Mouse (Mus musculus) C2C12 (cell line): Measurements from ENCODE around the gene Dek. TPM values are rescaled to one million over a fixed set of nuclear protein-coding genes. Genes with fewer than 3 reads are reported as not detected.

Experiments
- H3K27me3 ChIP-seq: one replicate; pipeline ENCODE4 v1.6.1; 2011; ENCODE audit not compliant: control insufficient read depth, insufficient read depth, insufficient read length
- H3K36me3 ChIP-seq: one replicate; pipeline ENCODE4 v1.6.1; 2011; ENCODE audit not compliant: control insufficient read depth, insufficient read depth
- H3K4me3 ChIP-seq: one replicate; pipeline ENCODE4 v1.5.1; 2011; ENCODE audit warnings: mild to moderate bottlenecking, control low read depth; ENCODE audit not compliant: poor library complexity, insufficient read depth, severe bottlenecking
- H3K79me2 ChIP-seq: one replicate; pipeline ENCODE4 v1.6.1; 2011; ENCODE audit not compliant: control insufficient read depth, insufficient read depth
- H3K79me3 ChIP-seq: one replicate; pipeline ENCODE4 v1.6.1; 2011; ENCODE audit warnings: low read depth, control low read depth
- H3ac ChIP-seq: one replicate; pipeline ENCODE3; 2011; ENCODE audit warnings: low read depth; ENCODE audit not compliant: control insufficient read depth, insufficient read length
- CEBPB ChIP-seq: IDR thresholded peaks from one replicate; pipeline ENCODE4 v1.6.1; 2011; ENCODE audit warnings: low read depth, mild to moderate bottlenecking, control low read depth, moderate library complexity
- CTCF ChIP-seq: IDR thresholded peaks from one replicate; pipeline ENCODE4 v1.5.1; 2011; ENCODE audit not compliant: control insufficient read depth, insufficient read depth, insufficient read length
- FOSL1 ChIP-seq: IDR thresholded peaks from one replicate; pipeline ENCODE4 v1.8.0; 2011; ENCODE audit warnings: mild to moderate bottlenecking, low read length; ENCODE audit not compliant: poor library complexity, insufficient read depth, severe bottlenecking
- MAX ChIP-seq: IDR thresholded peaks from one replicate; pipeline ENCODE4 v1.6.1; 2011; ENCODE audit warnings: mild to moderate bottlenecking, control low read depth
- MYOD1 ChIP-seq: IDR thresholded peaks from one replicate; pipeline ENCODE4 v1.6.1; 2011; ENCODE audit warnings: low read depth; ENCODE audit not compliant: control insufficient read depth, insufficient read length
- MYOG ChIP-seq: IDR thresholded peaks from one replicate; pipeline ENCODE4 v1.6.1; 2011; ENCODE audit not compliant: control insufficient read depth, insufficient read length; ENCODE audit errors: extremely low read depth
- USF1 ChIP-seq: IDR thresholded peaks from one replicate; pipeline ENCODE4 v1.6.1; 2011; ENCODE audit warnings: low read depth, mild to moderate bottlenecking, control low read depth, moderate library complexity
- polyA plus RNA-seq: library from polyadenylated mRNA; unstranded; fragments of >200 nt; fragmentation: generic; extraction: Trizol; gene quantifications from one replicate; pipeline ENCODE4 v1.2.1, GENCODE M21; 2012; ENCODE audit warnings: missing spikeins

The Dek gene
- polyA plus RNA-seq, 1 experiment, result 34.9 TPM

DNA sequence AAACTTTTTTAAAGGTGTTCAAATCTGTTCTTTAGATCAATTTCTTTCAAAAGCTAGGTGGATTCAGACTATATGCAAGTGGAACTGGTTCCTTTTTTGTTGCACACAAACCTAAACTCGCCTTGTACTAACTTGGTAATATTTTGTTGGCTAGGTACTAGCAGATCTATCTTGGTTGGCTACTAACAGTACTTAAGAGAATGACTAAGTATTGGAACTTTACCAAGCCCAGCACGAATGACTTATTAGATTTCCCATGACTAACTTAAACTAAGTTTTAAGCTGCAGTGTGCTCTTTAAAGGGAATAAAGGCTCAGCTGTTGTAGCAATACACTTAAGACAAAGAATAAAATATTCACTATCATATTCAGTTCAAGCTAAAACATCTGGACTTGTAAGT lies 16.7 kb downstream of the Dek start:
- H3K79me2 ChIP-seq, result peaks cover 52% of the 10 kb centered on the region
- no peak overlapping the region for H3K4me3 ChIP-seq
- no peaks in the 10 kb centered on the region for H3K27me3 ChIP-seq
- H3K36me3 ChIP-seq, result peaks cover 96% of the 10 kb centered on the region
- no peak overlapping the region for H3ac ChIP-seq
- peaks cover 31% of the 10 kb centered on the region for H3K79me3 ChIP-seq
- no peak for TF ChIP-seq CTCF
- TF ChIP-seq USF1, result no peak
- no peak for TF ChIP-seq MYOD1
- TF ChIP-seq MYOG, result no peak

DNA sequence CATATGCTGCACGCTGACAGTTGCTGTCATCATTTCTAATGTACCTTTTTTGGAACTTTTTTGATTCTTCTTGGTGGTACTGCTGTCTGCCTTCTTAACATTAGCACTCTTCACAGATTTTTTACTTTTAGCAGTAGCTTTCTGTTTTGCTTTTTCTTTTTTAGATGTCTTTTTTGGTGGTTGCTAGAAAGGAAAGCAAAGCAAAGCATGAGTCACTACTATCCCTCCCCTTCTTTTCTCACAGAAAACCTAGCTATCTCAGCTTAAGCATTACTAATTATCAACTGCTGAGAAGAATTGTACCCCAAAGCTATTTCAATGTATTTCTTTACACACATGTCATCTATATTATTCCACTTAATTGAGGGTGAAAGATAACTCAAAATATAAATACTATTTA lies 17.6 kb downstream of the Dek start:
- Histone ChIP-seq H3K27me3 (no peaks in the 10 kb centered on the region), H3ac (no peak overlapping the region), H3K36me3 (peaks cover 95% of the 10 kb centered on the region), H3K79me3 (peaks cover 24% of the 10 kb centered on the region), H3K79me2 (peaks cover 44% of the 10 kb centered on the region), H3K4me3 (no peak overlapping the region)
- TF ChIP-seq CEBPB (no peak), MYOD1 (no peak), USF1 (no peak), CTCF (no peak), MAX (no peak), FOSL1 (no peak), MYOG (no peak)

DNA sequence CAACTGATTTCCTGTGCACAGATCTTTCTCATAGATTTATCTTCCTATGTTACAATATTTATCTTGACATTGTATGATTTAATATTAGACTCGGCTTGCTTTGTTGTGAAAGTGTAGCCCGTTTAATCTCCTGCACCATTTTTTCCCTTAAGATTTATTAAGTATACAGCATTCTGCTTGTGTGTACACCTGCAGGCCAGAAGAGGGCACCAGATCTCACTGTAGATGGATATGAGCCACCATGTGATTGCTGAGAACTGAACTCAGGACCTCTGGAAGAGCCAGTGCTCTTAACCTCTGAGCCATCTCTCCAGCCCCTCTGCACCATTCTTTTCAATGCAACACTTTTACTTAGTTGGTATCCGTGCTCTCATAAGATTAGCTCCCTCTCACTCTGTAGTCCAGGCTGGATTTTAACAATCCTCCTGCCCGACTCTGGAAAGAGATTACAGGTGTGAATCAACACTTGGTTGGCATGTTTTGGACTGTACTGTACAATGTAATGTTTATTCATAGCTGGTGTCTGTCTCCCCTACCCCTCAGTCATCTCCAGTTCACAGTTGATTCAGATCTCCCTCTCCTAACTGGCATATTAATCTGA lies 25.0 kb downstream of the Dek start:
- Histone ChIP-seq H3K27me3 (no peaks in the 10 kb centered on the region), H3K79me3 (no peaks in the 10 kb centered on the region), H3ac (no peak overlapping the region), H3K36me3 (peaks cover 47% of the 10 kb centered on the region), H3K79me2 (no peaks in the 10 kb centered on the region), H3K4me3 (no peak overlapping the region)
- TF ChIP-seq MAX (no peak), CEBPB (no peak), USF1 (no peak), FOSL1 (no peak), MYOG (no peak), CTCF (no peak), MYOD1 (no peak)

DNA sequence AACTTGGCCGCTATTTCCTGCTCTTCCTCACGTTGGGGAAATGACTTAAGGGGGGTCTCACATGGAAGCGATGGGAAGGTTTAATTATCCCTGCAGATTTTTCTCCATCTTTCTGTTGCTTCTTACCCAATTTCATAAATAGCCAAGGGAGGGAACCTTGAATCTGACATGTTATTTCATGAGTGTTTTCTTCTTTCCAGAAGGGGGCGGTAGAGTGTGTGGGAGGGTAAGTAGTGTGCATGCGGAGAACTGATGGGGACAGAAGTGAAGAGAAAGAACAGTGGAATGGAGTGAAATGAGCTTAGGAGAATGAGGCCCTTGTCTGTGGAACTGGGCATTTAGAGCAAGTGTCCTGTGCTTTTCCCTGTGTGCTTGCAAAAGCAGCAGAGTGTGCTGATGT lies 27.2 kb downstream of the Dek start:
- Histone ChIP-seq H3K36me3 (peaks cover 30% of the 10 kb centered on the region), H3K27me3 (no peaks in the 10 kb centered on the region), H3ac (no peak overlapping the region), H3K79me3 (no peaks in the 10 kb centered on the region), H3K4me3 (no peak overlapping the region), H3K79me2 (no peaks in the 10 kb centered on the region)
- TF ChIP-seq MAX (no peak), FOSL1 (no peak), MYOG (no peak), CEBPB (no peak), CTCF (no peak), MYOD1 (no peak), USF1 (no peak)

DNA sequence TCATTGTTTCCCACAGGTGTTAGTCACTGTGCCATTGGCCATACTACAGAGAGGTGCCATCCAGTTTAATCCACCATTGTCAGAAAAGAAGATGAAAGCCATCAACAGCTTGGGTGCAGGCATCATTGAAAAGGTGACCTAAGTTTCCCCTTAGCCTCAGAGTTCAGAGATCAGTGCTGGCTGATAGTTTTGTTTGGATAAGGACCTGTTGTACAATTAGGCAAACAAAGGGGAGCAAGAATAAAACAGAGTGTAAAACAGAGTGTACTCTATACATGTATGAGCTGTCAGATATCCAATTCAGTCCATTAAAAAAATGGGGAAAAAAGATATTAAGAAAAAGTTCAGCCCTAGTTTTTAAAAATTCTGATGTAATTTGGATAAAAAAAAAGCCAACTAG lies 28.6 kb downstream of the Dek start:
- H3K79me3 ChIP-seq, result no peaks in the 10 kb centered on the region
- no peak overlapping the region for H3K4me3 ChIP-seq
- no peak overlapping the region for H3ac ChIP-seq
- TF ChIP-seq MYOD1, result no peak
- no peak for TF ChIP-seq USF1
- TF ChIP-seq CEBPB, result no peak
- TF ChIP-seq MAX, result no peak
- TF ChIP-seq MYOG, result no peak
- no peak for TF ChIP-seq CTCF
- TF ChIP-seq FOSL1, result no peak
- no peaks in the 10 kb centered on the region for H3K27me3 ChIP-seq
- peaks cover 21% of the 10 kb centered on the region for H3K36me3 ChIP-seq
- H3K79me2 ChIP-seq, result no peaks in the 10 kb centered on the region

DNA sequence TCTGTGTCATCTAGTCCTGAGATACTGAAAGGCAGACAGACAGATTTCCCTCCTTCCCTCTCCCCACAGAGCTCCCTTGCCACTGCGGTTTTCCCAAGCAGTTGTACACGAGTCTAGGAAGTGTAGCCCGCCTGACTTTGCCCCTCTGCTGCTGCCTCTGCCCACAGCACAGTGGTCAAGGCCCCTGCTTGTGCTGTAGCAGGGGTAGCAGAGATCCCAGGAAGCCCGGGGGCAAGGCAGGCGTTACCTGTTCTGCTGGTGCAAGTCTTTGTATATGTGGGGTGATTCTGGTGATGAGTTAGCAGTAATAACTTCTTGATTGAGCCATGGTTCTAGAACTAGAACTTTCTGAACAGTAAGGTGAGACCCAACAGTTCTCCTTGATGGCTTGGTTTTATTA lies 29.8 kb downstream of the Dek start:
- Histone ChIP-seq H3ac (no peak overlapping the region), H3K79me2 (no peaks in the 10 kb centered on the region), H3K36me3 (peaks cover 10% of the 10 kb centered on the region), H3K4me3 (no peak overlapping the region), H3K27me3 (no peaks in the 10 kb centered on the region), H3K79me3 (no peaks in the 10 kb centered on the region)
- TF ChIP-seq MYOG, result no peak
- TF ChIP-seq CEBPB, result no peak
- no peak for TF ChIP-seq FOSL1
- TF ChIP-seq MYOD1, result no peak
- TF ChIP-seq USF1, result no peak
- no peak for TF ChIP-seq CTCF
- no peak for TF ChIP-seq MAX
